Mouse (Mus musculus): ENCODE results near the gene Syt9. TPM values are rescaled to one million over a fixed set of nuclear protein-coding genes. Genes with fewer than 3 reads are reported as not detected.
"Not testable (repeated sequence)": the region's sequence is repeated elsewhere in the genome, so short reads cannot be mapped to it uniquely, and the experiment has no call there.

Gene Syt9
- total and polyA plus RNA-seq, 3 experiments, result not detected

- no peaks in the 10 kb centered on the region for H3K79me2 ChIP-seq (replicated peaks; ENCODE audit: control insufficient read depth, insufficient read depth, low read length)
- intact Hi-C loops (cut with DNase I), result no loop called here
- no peaks in the 10 kb centered on the region for H3K36me3 ChIP-seq (ENCODE audit: control insufficient read depth, insufficient read depth, low read length)
- no peak for DNase-seq
- TF ChIP-seq EP300 (IDR thresholded peaks at IDR 0.05; ENCODE audit: insufficient read depth, low read depth, low read length) (no peak), POLR2A (IDR thresholded peaks at IDR 0.05; ENCODE audit: insufficient read depth, low read depth, low read length) (no peak), CTCF (IDR thresholded peaks at IDR 0.05) (no peak)
- WGBS, result 45% methylated on average over 7 of the region's 7 CpGs
- no peak overlapping the region for H3K9ac ChIP-seq (ENCODE audit: low read depth, low read length)
- H3K27ac ChIP-seq, result no peak overlapping the region
- no peak overlapping the region for H3K4me3 ChIP-seq
- no peaks in the 10 kb centered on the region for H3K4me1 ChIP-seq (ENCODE audit: control insufficient read depth, insufficient read depth, low read length)
- H3K27me3 ChIP-seq (ENCODE audit: control insufficient read depth, insufficient read depth, low read length), result no peaks in the 10 kb centered on the region
Measured at GRCm38 (mm10) chr7:107478979-107479965, 108.7 kb downstream of the Syt9 start.

- H3K36me3 ChIP-seq (ENCODE audit: control insufficient read depth, insufficient read depth, low read length); H3K27ac ChIP-seq; H3K9ac ChIP-seq (ENCODE audit: low read depth, low read length); intact Hi-C loops (cut with DNase I); DNase-seq; H3K79me2 ChIP-seq (replicated peaks; ENCODE audit: control insufficient read depth, insufficient read depth, low read length); H3K27me3 ChIP-seq (ENCODE audit: control insufficient read depth, insufficient read depth, low read length); H3K4me1 ChIP-seq (ENCODE audit: control insufficient read depth, insufficient read depth, low read length); H3K4me3 ChIP-seq: not testable (repeated sequence)
- 72% methylated on average over 2 of the region's 2 CpGs for WGBS
Measured at GRCm38 (mm10) chr7:107485709-107486108, 115.2 kb downstream of the Syt9 start.

- Histone ChIP-seq H3K27me3 (ENCODE audit: control insufficient read depth, insufficient read depth, low read length) (no peaks in the 10 kb centered on the region), H3K4me3 (no peak overlapping the region), H3K4me1 (ENCODE audit: control insufficient read depth, insufficient read depth, low read length) (no peaks in the 10 kb centered on the region), H3K27ac (no peak overlapping the region), H3K9ac (ENCODE audit: low read depth, low read length) (no peak overlapping the region), H3K36me3 (ENCODE audit: control insufficient read depth, insufficient read depth, low read length) (no peaks in the 10 kb centered on the region), H3K79me2 (replicated peaks; ENCODE audit: control insufficient read depth, insufficient read depth, low read length) (no peaks in the 10 kb centered on the region)
- no peak for DNase-seq
- intact Hi-C loops (cut with DNase I), result no loop called here
- TF ChIP-seq POLR2A (IDR thresholded peaks at IDR 0.05; ENCODE audit: insufficient read depth, low read depth, low read length), result no peak
- TF ChIP-seq CTCF (IDR thresholded peaks at IDR 0.05), result no peak
- TF ChIP-seq EP300 (IDR thresholded peaks at IDR 0.05; ENCODE audit: insufficient read depth, low read depth, low read length), result no peak
Measured at GRCm38 (mm10) chr7:107495428-107495827, 124.9 kb downstream of the Syt9 start.

GRCm38 (mm10) chr7:107496923-107497322 lies 126.4 kb downstream of the Syt9 start:
- intact Hi-C loops (cut with DNase I), result no loop called here
- DNase-seq, result no peak
- no peaks in the 10 kb centered on the region for H3K36me3 ChIP-seq (ENCODE audit: control insufficient read depth, insufficient read depth, low read length)
- no peak overlapping the region for H3K9ac ChIP-seq (ENCODE audit: low read depth, low read length)
- H3K4me1 ChIP-seq (ENCODE audit: control insufficient read depth, insufficient read depth, low read length), result no peaks in the 10 kb centered on the region
- no peak for TF ChIP-seq CTCF (IDR thresholded peaks at IDR 0.05)
- TF ChIP-seq EP300 (IDR thresholded peaks at IDR 0.05; ENCODE audit: insufficient read depth, low read depth, low read length), result no peak
- TF ChIP-seq POLR2A (IDR thresholded peaks at IDR 0.05; ENCODE audit: insufficient read depth, low read depth, low read length), result no peak
- H3K79me2 ChIP-seq (replicated peaks; ENCODE audit: control insufficient read depth, insufficient read depth, low read length), result no peaks in the 10 kb centered on the region
- WGBS, result 74% methylated on average over 7 of the region's 7 CpGs
- no peak overlapping the region for H3K27ac ChIP-seq
- no peak overlapping the region for H3K4me3 ChIP-seq
- no peaks in the 10 kb centered on the region for H3K27me3 ChIP-seq (ENCODE audit: control insufficient read depth, insufficient read depth, low read length)

- 61% methylated on average over 7 of the region's 7 CpGs for WGBS
- DNase-seq, result no peak
- no peaks in the 10 kb centered on the region for H3K79me2 ChIP-seq (replicated peaks; ENCODE audit: control insufficient read depth, insufficient read depth, low read length)
- no peak overlapping the region for H3K9ac ChIP-seq (ENCODE audit: low read depth, low read length)
- no peaks in the 10 kb centered on the region for H3K36me3 ChIP-seq (ENCODE audit: control insufficient read depth, insufficient read depth, low read length)
- H3K27ac ChIP-seq, result no peak overlapping the region
- intact Hi-C loops (cut with DNase I), result no loop called here
- no peaks in the 10 kb centered on the region for H3K4me1 ChIP-seq (ENCODE audit: control insufficient read depth, insufficient read depth, low read length)
- no peaks in the 10 kb centered on the region for H3K27me3 ChIP-seq (ENCODE audit: control insufficient read depth, insufficient read depth, low read length)
- no peak for TF ChIP-seq POLR2A (IDR thresholded peaks at IDR 0.05; ENCODE audit: insufficient read depth, low read depth, low read length)
- H3K4me3 ChIP-seq, result no peak overlapping the region
Measured at GRCm38 (mm10) chr7:107500641-107501040, 130.1 kb downstream of the Syt9 start.

- no peaks in the 10 kb centered on the region for H3K79me2 ChIP-seq (replicated peaks; ENCODE audit: control insufficient read depth, insufficient read depth, low read length)
- TF ChIP-seq EP300 (IDR thresholded peaks at IDR 0.05; ENCODE audit: insufficient read depth, low read depth, low read length) (no peak), POLR2A (IDR thresholded peaks at IDR 0.05; ENCODE audit: insufficient read depth, low read depth, low read length) (no peak), CTCF (IDR thresholded peaks at IDR 0.05) (no peak)
- H3K36me3 ChIP-seq (ENCODE audit: control insufficient read depth, insufficient read depth, low read length), result no peaks in the 10 kb centered on the region
- no peak overlapping the region for H3K4me3 ChIP-seq
- 44% methylated on average over 5 of the region's 5 CpGs for WGBS
- no peak overlapping the region for H3K9ac ChIP-seq (ENCODE audit: low read depth, low read length)
- no peak overlapping the region for H3K27ac ChIP-seq
- no peaks in the 10 kb centered on the region for H3K27me3 ChIP-seq (ENCODE audit: control insufficient read depth, insufficient read depth, low read length)
- intact Hi-C loops (cut with DNase I), result no loop called here
- no peak for DNase-seq
- no peaks in the 10 kb centered on the region for H3K4me1 ChIP-seq (ENCODE audit: control insufficient read depth, insufficient read depth, low read length)
Measured at GRCm38 (mm10) chr7:107504761-107505712, 134.5 kb downstream of the Syt9 start.

Measured in heart, adult 2 months (tissue).